Mouse (Mus musculus) heart, adult 8-10 months (tissue): ENCODE data around the gene Amdhd2. TPM values are rescaled to one million over a fixed set of nuclear protein-coding genes. Genes with fewer than 3 reads are reported as not detected.

ENCODE experiments used
- DNase-seq: peaks from one replicate; pipeline ENCODE4 v3.0.0; 2022; ENCODE audit warnings: low spot score
- total RNA-seq, 4 experiments: library from RNA; stranded (reverse); gene quantifications; 2 replicates each; pipeline ENCODE4 v1.2.4; 2022

Gene Amdhd2
- 10 to 100 TPM in 3 of 4 experiments, 1 to 10 TPM in 1; 9.4 to 12.4 (median 10.8) TPM for total RNA-seq

- peak; percentile 96 for DNase-seq
Observed at GRCm38 (mm10) chr17:24163176-24163962, at the start of gene Amdhd2. Gene Amdhd2 (minus strand): TSS chr17:24163766.

- DNase-seq = no peak
Observed at GRCm38 (mm10) chr17:24213186-24213585, 49.6 kb upstream of the Amdhd2 start.

GRCm38 (mm10) chr17:24212441-24213018 is 49.0 kb upstream of the Amdhd2 start:
- DNase-seq = no peak

DNA sequence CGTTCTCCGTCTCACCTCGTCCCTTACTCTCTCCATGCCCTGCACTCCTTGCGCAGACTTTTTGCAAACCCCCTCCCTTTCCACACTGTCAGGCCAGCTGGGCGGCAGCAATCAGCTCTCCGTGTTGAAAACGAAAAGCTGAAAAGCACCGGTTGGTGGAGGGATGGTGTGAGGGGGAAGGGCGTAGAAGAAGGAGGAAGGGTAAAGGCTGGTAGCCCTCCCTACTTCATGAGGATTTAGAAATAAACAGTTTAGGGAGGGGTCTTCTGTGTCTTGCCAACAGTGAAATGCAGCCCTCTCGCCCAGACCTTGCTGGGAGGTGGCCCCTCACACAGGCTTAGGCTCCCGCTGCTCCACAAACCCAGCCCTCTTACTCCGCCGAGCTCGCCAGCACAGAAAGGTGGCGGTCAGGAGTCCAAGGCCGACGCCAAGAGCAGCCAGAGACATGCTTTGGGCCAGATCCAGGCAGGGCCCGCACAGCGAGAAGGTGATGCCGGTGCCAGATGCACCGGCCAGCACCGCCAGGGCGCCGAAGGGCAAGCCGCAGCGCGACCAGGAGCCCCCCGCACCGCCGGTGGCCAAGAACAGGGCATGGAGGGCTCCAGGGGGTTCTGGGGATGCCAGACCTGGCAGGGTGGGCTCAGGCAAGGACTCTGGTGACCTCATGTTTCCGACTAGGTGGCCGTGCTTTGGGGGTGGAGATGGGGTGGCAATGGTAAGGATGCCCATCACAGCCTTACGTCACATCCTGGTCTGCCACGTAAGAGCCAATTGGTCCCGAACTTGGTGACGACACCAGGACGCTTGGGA is 48.3 kb upstream of the Amdhd2 start:
- DNase-seq = no peak

DNA sequence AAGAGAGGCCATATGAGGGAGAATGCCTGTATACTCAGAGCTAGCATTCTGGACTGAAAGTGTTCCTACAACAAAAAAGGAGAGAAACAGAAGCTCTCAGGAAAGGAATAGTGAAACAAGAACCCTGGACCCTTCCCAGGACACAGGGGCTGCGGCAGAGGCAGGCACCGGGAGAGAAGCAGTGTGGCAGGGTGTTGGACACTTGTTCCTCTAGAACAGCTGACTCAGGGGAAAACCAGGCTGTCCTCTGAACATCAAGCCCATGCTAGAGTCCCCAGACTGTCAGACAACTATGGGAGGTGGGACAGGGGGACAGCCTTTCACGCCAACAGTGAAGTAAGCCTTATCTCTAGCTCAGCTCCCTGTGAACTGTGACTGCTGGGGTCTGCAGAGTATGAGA is 47.0 kb upstream of the Amdhd2 start:
- DNase-seq = no peak

- no peak for DNase-seq
Observed at GRCm38 (mm10) chr17:24209916-24210240, 46.3 kb upstream of the Amdhd2 start.

GRCm38 (mm10) chr17:24209043-24209915 is 45.7 kb upstream of the Amdhd2 start, which contains the start of gene Ntn3:
Gene Ntn3 (minus strand): TSS chr17:24209531.
- no peak for DNase-seq

- no peak for DNase-seq
Observed at GRCm38 (mm10) chr17:24208641-24209042, 45.1 kb upstream of the Amdhd2 start.

DNA sequence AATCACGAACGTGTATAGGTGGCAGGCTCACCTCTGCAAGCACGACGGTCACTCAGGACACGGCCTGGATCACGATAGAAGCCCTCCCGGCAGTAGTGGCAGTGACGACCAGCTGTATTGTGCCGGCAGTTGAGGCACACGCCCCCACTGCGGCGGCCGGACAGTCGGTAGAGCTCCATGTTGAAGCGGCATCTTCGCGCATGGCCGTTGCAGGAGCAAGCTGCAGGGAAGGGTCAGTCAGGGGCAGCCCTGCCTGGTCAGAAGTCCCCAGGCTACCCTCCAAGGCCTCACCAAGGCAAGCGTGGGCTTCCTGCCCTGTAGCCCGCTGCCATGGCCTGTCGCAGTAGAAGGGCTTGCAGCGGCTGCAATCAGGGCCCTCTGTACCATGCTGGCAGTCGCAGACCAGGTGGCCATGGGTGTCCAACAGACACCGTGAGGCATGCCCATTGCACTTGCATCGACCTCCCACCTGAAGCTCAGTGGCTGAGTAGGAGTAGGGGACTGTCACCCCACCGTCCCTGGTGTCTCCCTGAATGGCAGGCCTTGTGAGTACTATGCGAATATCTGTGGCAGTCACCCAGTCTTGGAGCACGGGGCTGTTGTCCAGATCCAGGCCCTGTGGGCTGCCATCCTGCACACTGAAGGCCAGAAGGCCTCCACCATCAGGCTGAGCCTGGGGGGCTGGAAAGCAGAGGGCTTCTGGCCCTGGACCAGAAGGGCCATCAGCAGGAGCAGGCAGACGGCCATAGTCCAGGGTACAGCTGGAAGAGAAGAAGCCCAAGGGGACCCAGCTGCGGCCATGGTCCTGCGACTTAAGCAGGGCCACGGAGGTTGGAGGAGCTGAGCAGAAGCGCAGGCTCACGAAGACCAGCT is 44.4 kb upstream of the Amdhd2 start:
- DNase-seq = no peak

GRCm38 (mm10) chr17:24206451-24207351 is 43.1 kb upstream of the Amdhd2 start:
- DNase-seq = no peak

GRCm38 (mm10) chr17:24205908-24206361 is 42.4 kb upstream of the Amdhd2 start:
- no peak for DNase-seq

- peak; percentile 89 for DNase-seq
Observed at GRCm38 (mm10) chr17:24205284-24205888, 41.8 kb upstream of the Amdhd2 start, which contains the start of gene Tbc1d24. Gene Tbc1d24 (minus strand): TSS chr17:24205562.

DNA sequence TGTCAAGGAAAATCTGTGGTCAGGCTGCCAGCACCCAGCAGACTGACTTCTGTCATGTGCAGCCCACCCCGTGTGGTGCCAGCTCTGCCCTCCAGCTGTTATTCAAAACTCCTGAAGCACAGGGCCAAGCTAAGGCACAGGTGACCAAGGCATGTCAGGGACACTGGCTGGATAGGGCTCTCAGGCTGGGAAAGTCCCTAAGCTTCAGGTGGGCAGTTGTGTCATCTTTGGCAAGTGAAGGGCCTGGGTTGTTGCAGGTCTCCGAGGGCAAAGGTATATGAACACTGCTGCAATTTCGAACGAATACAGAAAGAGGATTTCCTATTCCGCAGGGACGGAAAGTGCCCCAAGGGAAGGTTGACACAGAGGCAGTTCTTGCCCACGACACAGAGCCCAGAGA is 41.3 kb upstream of the Amdhd2 start:
- no peak for DNase-seq

GRCm38 (mm10) chr17:24203611-24204534 is 40.3 kb upstream of the Amdhd2 start:
- DNase-seq = no peak

DNA sequence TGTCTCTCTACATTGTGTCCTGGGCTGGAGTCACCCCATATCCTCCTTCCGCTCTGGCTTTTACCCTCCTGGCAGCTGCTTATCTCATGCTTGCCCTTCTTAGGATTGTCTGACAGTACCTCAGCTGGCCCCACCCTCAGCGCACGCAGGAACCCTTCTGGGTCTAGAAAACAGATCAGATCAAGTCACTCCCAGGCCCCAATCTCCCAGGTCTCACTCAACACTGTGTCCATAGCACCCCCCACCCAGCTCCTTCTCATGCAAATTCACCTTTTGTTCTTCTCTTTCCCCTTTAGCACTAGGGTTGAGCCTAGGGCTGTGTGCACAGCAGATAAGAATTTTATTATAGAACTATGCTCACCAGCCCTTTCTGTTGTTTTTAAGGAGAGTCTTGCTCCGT is 39.5 kb upstream of the Amdhd2 start:
- DNase-seq = no peak

GRCm38 (mm10) chr17:24201092-24201491 is 37.5 kb upstream of the Amdhd2 start:
- DNase-seq = no peak

DNA sequence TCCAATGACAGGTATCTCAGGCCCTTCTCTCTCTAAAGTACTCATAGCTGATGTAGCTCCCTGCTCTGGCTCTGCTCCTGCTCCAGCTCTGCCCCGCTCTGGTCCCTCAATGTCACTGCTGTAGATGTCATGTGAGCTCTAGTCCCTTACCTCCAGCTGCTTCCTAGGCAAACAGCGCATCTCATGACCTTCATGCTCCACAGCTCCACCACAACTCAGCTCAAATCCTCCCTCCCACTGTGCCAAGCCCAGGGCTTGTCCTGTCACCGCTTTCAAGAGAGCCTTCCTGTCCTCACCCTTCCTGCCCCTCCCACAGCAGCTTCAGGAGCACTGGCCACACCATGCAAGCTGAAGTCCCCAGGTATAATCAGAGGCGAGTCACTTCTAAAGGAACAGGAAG is 36.2 kb upstream of the Amdhd2 start:
- no peak for DNase-seq

DNA sequence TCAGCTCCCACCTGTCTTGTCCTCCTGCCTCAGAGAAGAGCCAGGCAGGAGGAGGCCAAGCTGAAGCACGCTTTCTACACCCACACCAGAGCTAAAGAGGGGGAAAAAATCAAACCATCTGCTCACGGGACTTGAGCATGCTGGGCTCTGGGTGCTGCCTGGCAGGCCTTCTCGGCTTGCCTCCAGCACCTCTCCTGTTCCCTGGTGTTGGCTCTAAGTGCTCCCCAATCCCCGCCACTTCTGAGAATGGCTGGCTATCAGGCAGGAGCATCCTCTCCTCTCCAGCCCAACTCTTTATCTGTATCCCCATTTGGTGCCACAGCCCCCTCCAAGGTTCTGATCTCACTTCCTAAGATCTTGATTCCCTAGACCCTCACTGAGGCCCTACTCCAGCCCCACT is 35.7 kb upstream of the Amdhd2 start:
- no peak for DNase-seq
